Mouse (Mus musculus) gastrocnemius, adult 18-20 months (tissue): Measurements from ENCODE around the gene Dnaaf1. TPM values are rescaled to one million over a fixed set of nuclear protein-coding genes. Genes with fewer than 3 reads are reported as not detected.

ENCODE experiments used
- DNase-seq: peaks from one replicate; pipeline ENCODE4 v3.0.0; 2021; ENCODE audit warnings: low spot score
- total RNA-seq, 2 experiments: library from RNA; stranded (reverse); gene quantifications; 2 replicates each; pipeline ENCODE4 v1.2.3; 2021

The Dnaaf1 gene
- total RNA-seq, 2 experiments from 2014 or later: not detected

DNA sequence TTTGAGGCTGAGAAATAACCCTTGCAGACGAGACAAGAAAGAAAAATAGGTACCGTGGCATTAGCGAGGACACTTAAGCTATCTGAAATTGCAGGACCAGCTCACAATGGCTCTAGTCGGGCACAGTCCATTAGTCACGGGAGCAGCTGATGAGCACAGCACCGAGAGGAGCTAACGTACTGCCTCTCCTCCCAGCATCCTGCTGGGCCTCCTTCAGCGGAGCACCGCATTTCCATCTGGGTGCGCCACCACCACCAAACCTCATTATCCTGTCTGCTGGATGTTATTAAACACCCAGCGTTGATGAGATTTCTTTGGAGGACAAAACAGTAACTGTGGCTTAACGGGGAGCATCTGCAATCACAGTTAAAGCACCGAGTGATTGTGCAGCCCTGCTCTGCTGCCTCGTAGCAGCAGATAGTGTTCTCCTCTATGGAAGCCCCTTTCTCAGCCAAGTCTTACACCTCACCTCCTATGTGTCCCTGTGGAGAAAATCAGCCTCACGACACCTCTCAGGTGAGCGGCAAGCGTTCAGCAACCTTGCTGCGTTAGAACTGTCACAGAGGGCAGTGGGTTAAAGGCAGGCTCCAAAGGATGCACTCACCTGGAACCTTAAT, 70.1 kb downstream of the Dnaaf1 start:
- no peak for DNase-seq

DNA sequence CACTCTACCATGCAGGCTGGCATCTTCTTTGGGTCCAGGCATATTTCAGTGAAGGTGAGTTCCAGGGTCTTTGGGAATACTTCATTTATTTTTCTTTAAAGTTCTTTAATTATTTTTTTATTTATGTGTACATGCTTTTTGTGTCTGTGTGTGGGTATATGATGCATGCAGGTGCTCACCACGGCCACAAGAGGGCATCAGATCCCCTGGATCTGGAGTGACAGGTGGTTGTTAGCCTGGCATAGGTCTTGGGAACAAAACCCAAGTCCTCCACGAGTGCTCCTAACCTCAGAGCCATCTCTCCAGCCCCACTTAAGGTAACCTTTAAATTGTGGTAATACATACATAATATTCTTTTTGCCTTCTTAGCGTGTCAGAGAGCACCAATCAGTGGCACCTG, 71.2 kb downstream of the Dnaaf1 start:
- no peak for DNase-seq

DNA sequence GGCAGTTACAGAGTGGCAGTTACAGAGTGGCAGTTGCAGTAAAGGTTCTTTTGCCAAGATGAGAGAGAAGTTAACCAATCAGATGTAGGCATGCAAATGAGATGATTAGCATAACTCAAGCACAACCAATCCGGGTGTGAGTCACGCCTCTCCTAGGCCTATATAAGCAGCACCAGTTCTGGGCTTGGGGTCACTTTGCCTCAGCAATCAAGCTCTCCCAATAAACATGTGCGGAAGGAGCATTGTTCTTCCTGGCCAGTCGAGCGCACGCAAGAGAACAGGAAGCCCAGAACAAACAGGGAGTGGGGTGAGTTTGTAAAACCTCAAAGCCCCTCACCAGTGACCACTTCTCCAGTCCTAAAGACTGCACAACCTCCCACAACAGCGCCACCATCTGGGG, 71.8 kb downstream of the Dnaaf1 start:
- DNase-seq: no peak

Other genes with a start within 250 kb of the Dnaaf1 start
- gene Hsbp1, start 230.7 kb upstream of the Dnaaf1 start, total RNA-seq: 100 to 1,000 TPM; 144 to 149 TPM
- gene Mlycd, start 180.4 kb upstream of the Dnaaf1 start, total RNA-seq: 10 to 100 TPM; 75.0 to 87.3 TPM
- 10 to 100 TPM in 1 of 2 experiments, 1 to 10 TPM in 1; 9.3 to 13.9 TPM for gene Osgin1, start 141.1 kb upstream of the Dnaaf1 start, total RNA-seq
- under 1 TPM in 1 of 2 experiments, not detected in 1; 0.16 TPM for gene Necab2, start 128.5 kb upstream of the Dnaaf1 start, total RNA-seq
- not detected for gene Slc38a8, start 73.5 kb upstream of the Dnaaf1 start, total RNA-seq
- 10 to 100 TPM; 20.2 to 21.1 TPM for gene Mbtps1, start 16.5 kb upstream of the Dnaaf1 start, total RNA-seq
- gene Hsdl1, start 52 bp upstream of the Dnaaf1 start, total RNA-seq: 10 to 100 TPM; 13.4 to 16.3 TPM
- gene Taf1c, start 30.0 kb downstream of the Dnaaf1 start, total RNA-seq: 1 to 10 TPM; 4.8 to 5.5 TPM
- under 1 TPM in 1 of 2 experiments, not detected in 1; 0.14 TPM for gene Adad2, start 37.5 kb downstream of the Dnaaf1 start, total RNA-seq
- gene Kcng4, start 60.4 kb downstream of the Dnaaf1 start, total RNA-seq: 10 to 100 TPM; 11.4 to 11.8 TPM
- 10 to 100 TPM; 60.2 to 82.9 TPM for gene Wfdc1, start 91.1 kb downstream of the Dnaaf1 start, total RNA-seq
- gene Atp2c2, start 124.8 kb downstream of the Dnaaf1 start, total RNA-seq: under 1 TPM in 1 of 2 experiments, not detected in 1; 0.14 TPM
- gene Tldc1, start 203.2 kb downstream of the Dnaaf1 start, total RNA-seq: 1 to 10 TPM; 3.4 TPM